Mouse (Mus musculus) kidney, embryonic 15.5 days (tissue): ENCODE results near the gene Olfr1131. TPM values are rescaled to one million over a fixed set of nuclear protein-coding genes. Genes with fewer than 3 reads are reported as not detected.
"Not testable (repeated sequence)": the region's sequence is repeated elsewhere in the genome, so short reads cannot be mapped to it uniquely, and the experiment has no call there.

Experiments
- ATAC-seq: fragments of 200-750 bp; cut with Nextera tagmentation; replicated peaks from 2 replicates; pipeline ENCODE4 v1.8.0; 2017; ENCODE audit warnings: moderate TSS enrichment; ENCODE audit not compliant: low FRiP score
- H3K27ac ChIP-seq: fragments of 300-500 bp; sonication (generic); 2 replicates; pipeline ENCODE4 v1.5.1; 2015; ENCODE audit warnings: mild to moderate bottlenecking, inconsistent platforms
- H3K27me3 ChIP-seq: fragments of 300-500 bp; sonication (generic); 2 replicates; pipeline ENCODE4 v1.6.1; 2015; ENCODE audit warnings: inconsistent platforms
- H3K36me3 ChIP-seq: fragments of 300-500 bp; sonication (generic); 2 replicates; pipeline ENCODE4 v1.6.1; 2015; ENCODE audit warnings: inconsistent platforms
- H3K4me1 ChIP-seq: fragments of 300-500 bp; sonication (generic); 2 replicates; pipeline ENCODE4 v1.6.1; 2015; ENCODE audit warnings: inconsistent platforms
- H3K4me2 ChIP-seq: fragments of 300-500 bp; sonication (generic); 2 replicates; pipeline ENCODE4 v1.6.1; 2015; ENCODE audit warnings: moderate library complexity, mild to moderate bottlenecking, inconsistent platforms
- H3K4me3 ChIP-seq: fragments of 300-500 bp; sonication (generic); replicated peaks from 2 replicates; pipeline ENCODE4 v1.5.1; 2015; ENCODE audit warnings: mild to moderate bottlenecking, inconsistent platforms
- H3K9ac ChIP-seq: fragments of 300-500 bp; sonication (generic); 2 replicates; pipeline ENCODE4 v1.6.1; 2015; ENCODE audit warnings: mild to moderate bottlenecking, inconsistent platforms
- H3K9me3 ChIP-seq: fragments of 300-500 bp; sonication (generic); replicated peaks from 2 replicates; pipeline ENCODE4 v1.6.1; 2016; ENCODE audit warnings: inconsistent platforms
- WGBS: fragments of 180-500 bp; shearing (Covaris S2); methylation state at CpG from one replicate; pipeline ENCODE4 v1.1.7; 2015; ENCODE audit warnings: mixed read lengths; 5-methylcytosine and 5-hydroxymethylcytosine counted together
- polyA plus RNA-seq: library from polyadenylated mRNA; unstranded; fragments of >200 nt; fragmentation: Nextera tagmentation; extraction: Ambion mirVana; gene quantifications from 2 replicates; pipeline ENCODE4 v1.2.1, GENCODE M21; 2015

Gene Olfr1131
- not detected in 2 replicates for polyA plus RNA-seq

- H3K4me2 ChIP-seq = no peak within 1 kb of the TSS
- H3K27me3 ChIP-seq = no peaks in the 10 kb centered on the region
- no peaks in the 10 kb centered on the region for H3K4me1 ChIP-seq
- no peak within 1 kb of the TSS for H3K9ac ChIP-seq
- 72% methylated on average over 3 of the region's 3 CpGs for WGBS
- H3K27ac ChIP-seq = no peak within 1 kb of the TSS
- no peaks in the 10 kb centered on the region for H3K36me3 ChIP-seq
- no peak within 1 kb of the TSS for H3K4me3 ChIP-seq
- no peaks in the 10 kb centered on the region for H3K9me3 ChIP-seq
- no peak for ATAC-seq
Measured at GRCm38 (mm10) chr2:87626804-87627203, at the start of gene Olfr1131. Gene Olfr1131, plus strand, starts transcription at chr2:87627104.

GRCm38 (mm10) chr2:87605912-87606311 lies 21.0 kb upstream of the Olfr1131 start, which contains the start of gene Olfr1130:
Gene Olfr1130, plus strand, starts transcription at chr2:87606212.
- not testable (repeated sequence) for ATAC-seq, H3K27me3 ChIP-seq, H3K27ac ChIP-seq, H3K9ac ChIP-seq, H3K9me3 ChIP-seq, H3K4me3 ChIP-seq, H3K4me2 ChIP-seq, H3K4me1 ChIP-seq, H3K36me3 ChIP-seq

GRCm38 (mm10) chr2:87637435-87637834 lies 10.5 kb downstream of the Olfr1131 start, which contains the start of gene Olfr1132:
Gene Olfr1132, minus strand, starts transcription at chr2:87637535.
- no peaks in the 10 kb centered on the region for H3K4me1 ChIP-seq
- H3K36me3 ChIP-seq = no peaks in the 10 kb centered on the region
- no peak within 1 kb of the TSS for H3K4me3 ChIP-seq
- H3K4me2 ChIP-seq = no peak within 1 kb of the TSS
- H3K9ac ChIP-seq = no peak within 1 kb of the TSS
- no peak for ATAC-seq
- H3K27ac ChIP-seq = no peak within 1 kb of the TSS
- no peaks in the 10 kb centered on the region for H3K9me3 ChIP-seq
- no peaks in the 10 kb centered on the region for H3K27me3 ChIP-seq

DNA sequence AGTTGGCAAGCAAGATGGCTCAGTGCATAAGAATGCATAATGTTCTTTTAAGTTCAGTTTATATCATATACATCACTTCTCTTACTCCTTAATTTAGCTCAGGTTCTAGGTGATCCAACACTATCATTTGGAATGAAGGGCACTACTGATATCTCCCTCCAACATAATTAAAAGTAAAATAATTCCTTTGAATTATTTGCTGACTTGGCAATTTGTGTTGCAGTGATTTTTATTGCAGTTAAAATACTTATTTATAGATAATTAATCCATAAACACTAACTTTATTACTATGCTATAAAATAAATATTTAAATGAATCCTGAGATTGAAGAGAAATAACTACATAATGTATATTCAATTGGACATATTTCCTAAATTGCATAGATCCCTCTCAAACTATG lies 15.5 kb downstream of the Olfr1131 start:
- Histone ChIP-seq H3K9ac (no peak overlapping the region), H3K4me1 (no peaks in the 10 kb centered on the region), H3K9me3 (no peaks in the 10 kb centered on the region), H3K27ac (no peak overlapping the region), H3K4me3 (no peak overlapping the region), H3K4me2 (no peak overlapping the region), H3K27me3 (no peaks in the 10 kb centered on the region), H3K36me3 (no peaks in the 10 kb centered on the region)
- ATAC-seq = no peak

- Histone ChIP-seq H3K4me3 (no peak within 1 kb of the TSS), H3K4me2 (no peak within 1 kb of the TSS), H3K9me3 (no peaks in the 10 kb centered on the region), H3K4me1 (no peaks in the 10 kb centered on the region), H3K27me3 (no peaks in the 10 kb centered on the region), H3K36me3 (no peaks in the 10 kb centered on the region), H3K9ac (no peak within 1 kb of the TSS), H3K27ac (no peak within 1 kb of the TSS)
- no peak for ATAC-seq
Measured at GRCm38 (mm10) chr2:87647274-87647673, 20.4 kb downstream of the Olfr1131 start, which contains the start of gene Olfr1133. Gene Olfr1133, minus strand, starts transcription at chr2:87647374.

GRCm38 (mm10) chr2:87658360-87658759 lies 31.5 kb downstream of the Olfr1131 start, which contains the start of gene Olfr1134:
Gene Olfr1134, minus strand, starts transcription at chr2:87658460.
- Histone ChIP-seq H3K27ac (no peak within 1 kb of the TSS), H3K4me1 (no peaks in the 10 kb centered on the region), H3K27me3 (no peaks in the 10 kb centered on the region), H3K4me2 (no peak within 1 kb of the TSS), H3K36me3 (no peaks in the 10 kb centered on the region), H3K9me3 (no peaks in the 10 kb centered on the region), H3K4me3 (no peak within 1 kb of the TSS), H3K9ac (no peak within 1 kb of the TSS)
- no peak for ATAC-seq
- 90% methylated on average over 2 of the region's 2 CpGs for WGBS

DNA sequence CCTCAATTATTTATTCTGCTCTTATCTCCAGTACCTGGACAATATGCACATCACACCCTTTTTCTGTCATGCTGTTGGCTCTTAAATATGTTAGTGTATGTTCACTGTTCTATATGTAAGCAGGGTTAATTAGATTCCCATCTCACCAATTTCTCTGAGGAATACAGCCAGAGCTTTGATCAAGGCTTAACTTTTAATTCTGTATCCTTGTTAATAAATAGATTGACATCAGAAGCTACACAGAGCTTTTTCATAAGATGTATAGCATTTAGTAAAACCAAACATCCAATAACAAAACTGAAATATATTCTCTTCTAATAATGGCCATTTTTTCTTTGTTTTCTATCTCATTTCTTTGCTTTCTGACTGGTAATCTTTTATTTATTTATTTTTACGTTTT lies 46.7 kb downstream of the Olfr1131 start, which contains the start of gene Olfr1135:
TSS of gene Olfr1135 (minus strand) at position 101 of the 400 bp plus-strand sequence.
- Histone ChIP-seq H3K27ac (no peak within 1 kb of the TSS), H3K27me3 (no peaks in the 10 kb centered on the region), H3K9me3 (no peaks in the 10 kb centered on the region), H3K4me1 (no peaks in the 10 kb centered on the region), H3K4me3 (no peak within 1 kb of the TSS), H3K36me3 (no peaks in the 10 kb centered on the region), H3K4me2 (no peak within 1 kb of the TSS), H3K9ac (no peak within 1 kb of the TSS)
- WGBS = 12% methylated on average over 1 of the region's 1 CpGs
- no peak for ATAC-seq

Other genes with a start within 250 kb of the Olfr1131 start
- gene Olfr1122, start 241.3 kb upstream of the Olfr1131 start, polyA plus RNA-seq = not detected in 2 replicates
- gene Olfr1123, start 210.5 kb upstream of the Olfr1131 start, polyA plus RNA-seq = not detected in 2 replicates
- 0.06 and 0.08 TPM in 2 replicates for gene Olfr1124, start 196.8 kb upstream of the Olfr1131 start, polyA plus RNA-seq
- not detected in 2 replicates for gene Olfr1126, start 173.1 kb upstream of the Olfr1131 start, polyA plus RNA-seq
- gene Pramel7, start 130.0 kb upstream of the Olfr1131 start, polyA plus RNA-seq = not detected in 2 replicates
- gene Pramel6, start 120.5 kb upstream of the Olfr1131 start, polyA plus RNA-seq = not detected in 2 replicates
- gene Olfr153, start 95.3 kb upstream of the Olfr1131 start, polyA plus RNA-seq = not detected in 2 replicates
- not detected in 2 replicates for gene Olfr1128, start 81.6 kb upstream of the Olfr1131 start, polyA plus RNA-seq
- gene Olfr1129, start 53.2 kb upstream of the Olfr1131 start, polyA plus RNA-seq = not detected in 2 replicates
- not detected in 2 replicates for gene Olfr1130, start 20.9 kb upstream of the Olfr1131 start, polyA plus RNA-seq
- gene Olfr1132, start 10.4 kb downstream of the Olfr1131 start, polyA plus RNA-seq = not detected in 2 replicates
- not detected in 2 replicates for gene Olfr1133, start 20.3 kb downstream of the Olfr1131 start, polyA plus RNA-seq
- gene Olfr1134, start 31.4 kb downstream of the Olfr1131 start, polyA plus RNA-seq = not detected in 2 replicates
- not detected in 2 replicates for gene Olfr1135, start 46.6 kb downstream of the Olfr1131 start, polyA plus RNA-seq
- gene Olfr1136, start 66.8 kb downstream of the Olfr1131 start, polyA plus RNA-seq = not detected in 2 replicates
- not detected in 2 replicates for gene Olfr1137, start 86.1 kb downstream of the Olfr1131 start, polyA plus RNA-seq
- not detected in 2 replicates for gene Olfr1138, start 112.9 kb downstream of the Olfr1131 start, polyA plus RNA-seq
- gene Olfr1140, start 116.6 kb downstream of the Olfr1131 start, polyA plus RNA-seq = not detected in 2 replicates
- gene Olfr1141, start 126.9 kb downstream of the Olfr1131 start, polyA plus RNA-seq = not detected in 2 replicates
- not detected in 2 replicates for gene Olfr152, start 152.4 kb downstream of the Olfr1131 start, polyA plus RNA-seq
- gene Olfr1143, start 173.5 kb downstream of the Olfr1131 start, polyA plus RNA-seq = not detected in 2 replicates
- gene Olfr1145, start 182.7 kb downstream of the Olfr1131 start, polyA plus RNA-seq = not detected in 2 replicates
- gene Olfr1148, start 203.4 kb downstream of the Olfr1131 start, polyA plus RNA-seq = not detected in 2 replicates
- gene Olfr1150-ps1, start 216.9 kb downstream of the Olfr1131 start, polyA plus RNA-seq = not detected in 2 replicates
- gene Olfr1151, start 228.8 kb downstream of the Olfr1131 start, polyA plus RNA-seq = not detected in 2 replicates
- not detected in 2 replicates for gene Olfr1152, start 239.4 kb downstream of the Olfr1131 start, polyA plus RNA-seq